Mouse (Mus musculus): ENCODE data around the gene Gm21738. TPM values are rescaled to one million over a fixed set of nuclear protein-coding genes. Genes with fewer than 3 reads are reported as not detected.
"Not testable (repeated sequence)": the region's sequence is repeated elsewhere in the genome, so short reads cannot be mapped to it uniquely, and the experiment has no call there.

The Gm21738 gene
- total RNA-seq (2015; ENCODE audit: low replicate concordance) (38.7 and 49.0 TPM in 2 replicates), total RNA-seq (2017; ENCODE audit: low replicate concordance) (296 and 1,118 TPM in 2 replicates)

GRCm38 (mm10) chr14:19418830-19419229 lies at the start of gene Gm21738:
Gene Gm21738, minus strand, starts transcription at chr14:19418930.
- ATAC-seq (replicated peaks; ENCODE audit: low FRiP score, poor library complexity, severe bottlenecking) = not testable (repeated sequence)

GRCm38 (mm10) chr14:19383741-19384140 lies 35.0 kb downstream of the Gm21738 start:
- ATAC-seq (replicated peaks; ENCODE audit: low FRiP score, poor library complexity, severe bottlenecking) = not testable (repeated sequence)

Other genes starting within 250 kb of the Gm21738 start
- gene Gm2244, start 131.0 kb upstream of the Gm21738 start, total RNA-seq (2015; ENCODE audit: low replicate concordance) = not detected in 2 replicates
- gene Gm2244, start 131.0 kb upstream of the Gm21738 start, total RNA-seq (2017; ENCODE audit: low replicate concordance) = not detected in 2 replicates
- not detected in 2 replicates for gene Gm2237, start 166.2 kb upstream of the Gm21738 start, total RNA-seq (2015; ENCODE audit: low replicate concordance)
- not detected in 2 replicates for gene Gm2237, start 166.2 kb upstream of the Gm21738 start, total RNA-seq (2017; ENCODE audit: low replicate concordance)
- not detected in 2 replicates for gene Gm5458, start 183.7 kb upstream of the Gm21738 start, total RNA-seq (2015; ENCODE audit: low replicate concordance)
- not detected in 2 replicates for gene Gm5458, start 183.7 kb upstream of the Gm21738 start, total RNA-seq (2017; ENCODE audit: low replicate concordance)

All from erythroblast, adult 5-6 weeks (primary cell).